Mouse (Mus musculus) MEL (cell line): ENCODE data around the gene Gmppa. TPM values are rescaled to one million over a fixed set of nuclear protein-coding genes. Genes with fewer than 3 reads are reported as not detected.
A peak's percentile ranks its signal among the peaks of the same experiment; 100 is the strongest.

Source experiments
- DNase-seq: peaks from one replicate; pipeline ENCODE4 v3.0.0; 2011; ENCODE audit warnings: low read depth, low spot score
- H3K27ac ChIP-seq: 2 replicates; pipeline ENCODE4 v1.5.1; 2012; ENCODE audit warnings: low read depth, mild to moderate bottlenecking, control low read depth, low read length, moderate library complexity; ENCODE audit not compliant: control insufficient read depth
- H3K27me3 ChIP-seq, 2 experiments: fragments of 150-350 bp in 1 of 2; sonication (generic) in 1 of 2; 2 replicates each; pipeline ENCODE4 v1.6.1; 2012; ENCODE audit warnings: low read length in 2 of 2, mild to moderate bottlenecking in 2 of 2, improper control_type of control experiment in 1 of 2, moderate library complexity in 1 of 2; ENCODE audit not compliant: insufficient read depth in 2 of 2, control insufficient read depth in 1 of 2
- H3K36me3 ChIP-seq, 2 experiments: 2 replicates each; pipeline ENCODE4 v1.6.1; 2012 to 2014; ENCODE audit warnings: low read length in 2 of 2, improper control_type of control experiment in 1 of 2, inconsistent platforms in 1 of 2, mild to moderate bottlenecking in 1 of 2; ENCODE audit not compliant: insufficient read depth in 2 of 2, control insufficient read depth in 1 of 2
- H3K4me1 ChIP-seq, 2 experiments: fragments of 150-350 bp in 1 of 2; sonication (generic) in 1 of 2; 2 replicates each; pipeline ENCODE4 v1.6.1; 2012; ENCODE audit warnings: low read length in 2 of 2, improper control_type of control experiment in 1 of 2, mild to moderate bottlenecking in 1 of 2; ENCODE audit not compliant: insufficient read depth in 2 of 2, control insufficient read depth in 1 of 2
- H3K4me3 ChIP-seq, 2 experiments: fragments of 150-350 bp in 1 of 2; sonication (generic) in 1 of 2; 2 replicates each; pipeline ENCODE4 v1.5.1; 2012; ENCODE audit warnings: low read depth in 2 of 2, low read length in 2 of 2, mild to moderate bottlenecking in 2 of 2, moderate library complexity in 2 of 2, control low read depth in 1 of 2, improper control_type of control experiment in 1 of 2; ENCODE audit not compliant: control insufficient read depth in 1 of 2, insufficient read depth in 1 of 2
- H3K79me2 ChIP-seq: 2 replicates; pipeline ENCODE4 v1.6.1; 2012; ENCODE audit warnings: mild to moderate bottlenecking, low read length, moderate library complexity; ENCODE audit not compliant: control insufficient read depth, poor library complexity, insufficient read depth
- H3K9ac ChIP-seq: 2 replicates; pipeline ENCODE4 v1.6.1; 2012; ENCODE audit warnings: low read depth, mild to moderate bottlenecking, control low read depth, low read length, moderate library complexity; ENCODE audit not compliant: control insufficient read depth, poor library complexity, severe bottlenecking
- H3K9me3 ChIP-seq: fragments of 150-350 bp; sonication (generic); replicated peaks from 2 replicates; pipeline ENCODE4 v1.6.1; 2012; ENCODE audit warnings: mild to moderate bottlenecking, low read length, improper control_type of control experiment, moderate library complexity; ENCODE audit not compliant: insufficient read depth
- CHD1 ChIP-seq: IDR thresholded peaks from 2 replicates; pipeline ENCODE4 v1.6.1; 2012; ENCODE audit warnings: low read depth, mild to moderate bottlenecking, inconsistent platforms, low read length, improper control_type of control experiment
- CHD2 ChIP-seq: IDR thresholded peaks from 2 replicates; pipeline ENCODE4 v1.6.1; 2011; ENCODE audit warnings: low read length, improper control_type of control experiment
- ELF1 ChIP-seq: IDR thresholded peaks from 2 replicates; pipeline ENCODE4 v1.6.1; 2014; ENCODE audit warnings: low read depth, mild to moderate bottlenecking, inconsistent platforms, low read length, improper control_type of control experiment, moderate library complexity
- ETS1 ChIP-seq: IDR thresholded peaks from 2 replicates; pipeline ENCODE4 v1.6.1; 2012; ENCODE audit warnings: low read depth, mild to moderate bottlenecking, inconsistent platforms, low read length, improper control_type of control experiment, moderate library complexity
- HCFC1 ChIP-seq: IDR thresholded peaks from 2 replicates; pipeline ENCODE4 v1.6.1; 2012; ENCODE audit warnings: low read depth, mild to moderate bottlenecking, inconsistent platforms, low read length, improper control_type of control experiment, moderate library complexity
- JUND ChIP-seq: IDR thresholded peaks from 2 replicates; pipeline ENCODE4 v1.6.1; 2011; ENCODE audit warnings: low read depth, mild to moderate bottlenecking, improper control_type of control experiment, low read length
- KAT2A ChIP-seq: conservative IDR thresholded peaks from 2 replicates; pipeline ENCODE4 v1.6.1; 2012; ENCODE audit warnings: low read depth, low read length, improper control_type of control experiment, inconsistent platforms
- MAFK ChIP-seq: IDR thresholded peaks from 2 replicates; pipeline ENCODE4 v1.6.1; 2011; ENCODE audit warnings: low read depth, mild to moderate bottlenecking, low read length, improper control_type of control experiment, borderline replicate concordance
- MAX ChIP-seq: IDR thresholded peaks from 2 replicates; pipeline ENCODE4 v1.6.1; 2011; ENCODE audit warnings: low read length, improper control_type of control experiment
- MAZ ChIP-seq: IDR thresholded peaks from 2 replicates; pipeline ENCODE4 v1.6.1; 2012; ENCODE audit warnings: low read depth, mild to moderate bottlenecking, inconsistent platforms, low read length, improper control_type of control experiment
- MXI1 ChIP-seq: IDR thresholded peaks from 2 replicates; pipeline ENCODE4 v1.6.1; 2011; ENCODE audit warnings: mild to moderate bottlenecking, low read depth, low read length, improper control_type of control experiment
- MYC ChIP-seq: IDR thresholded peaks from 2 replicates; pipeline ENCODE4 v1.6.1; 2011; ENCODE audit warnings: low read depth, mild to moderate bottlenecking, low read length, improper control_type of control experiment, moderate library complexity
- NELFE ChIP-seq: IDR thresholded peaks from 2 replicates; pipeline ENCODE4 v1.6.1; 2011; ENCODE audit warnings: low read depth, low read length, improper control_type of control experiment
- NRF1 ChIP-seq: IDR thresholded peaks from 2 replicates; pipeline ENCODE4 v1.6.1; 2014; ENCODE audit warnings: low read depth, mild to moderate bottlenecking, inconsistent platforms, low read length, improper control_type of control experiment, moderate library complexity; ENCODE audit not compliant: poor library complexity, insufficient read depth, severe bottlenecking
- POLR2A ChIP-seq, 2 experiments: IDR thresholded peaks; 2 replicates each; pipeline ENCODE4 v1.6.1; 2011 to 2012; ENCODE audit warnings: low read length in 2 of 2, mild to moderate bottlenecking in 2 of 2, control low read depth in 1 of 2, improper control_type of control experiment in 1 of 2, low read depth in 1 of 2, moderate library complexity in 1 of 2; ENCODE audit not compliant: control insufficient read depth in 1 of 2, insufficient read depth in 1 of 2, poor library complexity in 1 of 2
- POLR2AphosphoS2 ChIP-seq: IDR thresholded peaks from 2 replicates; pipeline ENCODE4 v1.6.1; 2011; ENCODE audit warnings: low read length, improper control_type of control experiment
- POLR2AphosphoS5 ChIP-seq: IDR thresholded peaks from 2 replicates; pipeline ENCODE4 v1.6.1; 2012; ENCODE audit warnings: low read depth, borderline replicate concordance, mild to moderate bottlenecking, inconsistent platforms, low read length, moderate library complexity, mixed read lengths
- SIN3A ChIP-seq: IDR thresholded peaks from 2 replicates; pipeline ENCODE4 v1.6.1; 2012; ENCODE audit warnings: low read length, improper control_type of control experiment, inconsistent platforms
- SMC3 ChIP-seq: IDR thresholded peaks from 2 replicates; pipeline ENCODE4 v1.6.1; 2011; ENCODE audit warnings: low read depth, low read length, improper control_type of control experiment
- TBP ChIP-seq: IDR thresholded peaks from 2 replicates; pipeline ENCODE4 v1.8.0; 2011; ENCODE audit warnings: low read depth, low read length, improper control_type of control experiment
- TCF12 ChIP-seq: IDR thresholded peaks from 2 replicates; pipeline ENCODE4 v1.6.1; 2014; ENCODE audit warnings: low read depth, mild to moderate bottlenecking, inconsistent platforms, low read length, improper control_type of control experiment, moderate library complexity
- UBTF ChIP-seq: IDR thresholded peaks from 2 replicates; pipeline ENCODE4 v1.6.1; 2012; ENCODE audit warnings: low read depth, mild to moderate bottlenecking, inconsistent platforms, low read length, improper control_type of control experiment, moderate library complexity, borderline replicate concordance; ENCODE audit not compliant: insufficient read depth
- USF1 ChIP-seq: IDR thresholded peaks from 2 replicates; pipeline ENCODE4 v1.6.1; 2014; ENCODE audit warnings: low read depth, mild to moderate bottlenecking, inconsistent platforms, low read length, improper control_type of control experiment, moderate library complexity
- ZMIZ1 ChIP-seq: IDR thresholded peaks from 2 replicates; pipeline ENCODE4 v1.6.1; 2012; ENCODE audit warnings: low read depth, mild to moderate bottlenecking, inconsistent platforms, low read length, improper control_type of control experiment, moderate library complexity
- ZNF384 ChIP-seq: IDR thresholded peaks from 2 replicates; pipeline ENCODE4 v1.6.1; 2012; ENCODE audit warnings: low read depth, mild to moderate bottlenecking, inconsistent platforms, low read length, improper control_type of control experiment
- polyA plus RNA-seq, 2 experiments: library from polyadenylated mRNA; stranded (reverse) in 1 of 2; unstranded in 1 of 2; fragments of >175 nt in 1 of 2; fragments of >200 nt in 1 of 2; gene quantifications; 2 replicates each; pipeline versions ENCODE4 v1.2.1 to v1.2.4; 2012; ENCODE audit warnings: low replicate concordance in 2 of 2, low read depth in 1 of 2; ENCODE audit not compliant: insufficient read length in 2 of 2, insufficient read depth in 1 of 2, missing spikeins in 1 of 2
- total RNA-seq: library from RNA; depleted of rRNA; stranded (reverse); fragments of 300-350 nt; gene quantifications from 2 replicates; pipeline ENCODE4 v1.2.3, GENCODE M21; 2012; rRNA removed

Gmppa gene
- 63.8 and 65.0 TPM in 2 replicates for total RNA-seq
- polyA plus RNA-seq: 100 to 1,000 TPM in 1 of 2 experiments, not detected in 1; 145 TPM

DNA sequence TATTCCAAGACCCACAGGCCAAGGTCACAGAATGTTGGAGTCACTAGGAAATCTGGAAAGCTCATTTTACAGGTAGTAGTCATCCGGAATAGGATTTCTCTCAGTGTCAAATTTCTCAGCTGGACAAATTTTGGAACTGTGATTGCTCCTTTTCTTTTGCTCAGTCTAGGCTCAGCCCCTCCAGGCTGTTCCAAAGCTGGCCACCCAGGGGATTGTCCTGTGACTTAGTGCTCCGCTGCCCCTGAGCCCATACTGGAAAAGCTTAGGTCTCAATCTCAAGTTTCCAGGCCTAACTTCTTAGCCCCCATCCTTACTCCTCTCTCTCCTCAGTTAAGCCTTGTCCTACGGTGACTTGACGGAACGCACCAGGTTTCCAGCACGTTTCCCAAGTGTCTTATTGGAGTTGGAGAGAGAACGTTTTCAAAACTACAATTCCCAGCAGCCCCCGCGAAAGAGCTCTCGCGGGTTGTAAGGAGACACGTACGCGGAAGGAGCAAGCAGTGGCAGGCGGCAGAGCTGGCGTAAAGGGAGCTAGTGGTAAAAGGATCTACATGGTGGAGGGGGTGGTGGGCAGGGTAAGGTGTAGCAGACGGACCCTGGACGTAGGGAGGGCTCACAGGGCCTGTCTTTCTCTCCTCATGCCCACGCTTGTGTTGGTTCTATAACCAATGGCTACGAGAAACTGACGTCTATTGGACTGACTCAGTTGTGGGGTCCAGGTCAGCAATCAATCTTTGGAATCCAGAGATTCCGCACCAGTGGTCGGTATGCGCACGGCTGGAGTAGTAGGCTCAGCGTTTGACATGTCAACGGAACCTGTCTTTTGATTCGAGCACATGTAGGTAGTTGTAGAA is at the start of gene Gmppa:
Gene Gmppa (plus strand): TSS at position 456 of the 854 bp plus-strand sequence.
- Histone ChIP-seq H3K9me3 (no peaks in the 10 kb centered on the region), H3K36me3 (peaks cover 0 to 5% of the 10 kb centered on the region in 2 experiments; a peak in 2 of 4 replicates), H3K9ac (peak within 1 kb of the TSS; percentile 86), H3K27ac (peak within 1 kb of the TSS; percentile 51), H3K4me1 (peaks cover 4 to 12% of the 10 kb centered on the region in 2 experiments; a peak in 3 of 4 replicates), H3K79me2 (no peaks in the 10 kb centered on the region; the same call in 1 of the 2 replicates), H3K4me3 (peak within 1 kb of the TSS; percentile 59 to 87), H3K27me3 (no peaks in the 10 kb centered on the region; a peak in 3 of 4 replicates)
- peak; percentile 93 for DNase-seq
- TF ChIP-seq MAZ: peak; percentile 68; the same call in 1 of the 2 replicates
- TF ChIP-seq ELF1: peak; percentile 100
- TF ChIP-seq JUND: no peak
- peak; percentile 97 for TF ChIP-seq SIN3A
- TF ChIP-seq TBP: peak; percentile 58
- 0 out of 2 replicates have a peak, but pooled peaks have one; percentile 38 for TF ChIP-seq POLR2AphosphoS5
- TF ChIP-seq MXI1: peak; percentile 92
- TF ChIP-seq MAX: 0 out of 2 replicates have a peak, but pooled peaks have one; percentile 42
- TF ChIP-seq MAFK: no peak
- peak; percentile 58; the same call in 1 of the 2 replicates for TF ChIP-seq ZMIZ1
- TF ChIP-seq TCF12: peak; percentile 79
- 0 out of 2 replicates have a peak, but pooled peaks have one; percentile 13 for TF ChIP-seq USF1
- TF ChIP-seq CHD2: peak; percentile 99
- TF ChIP-seq KAT2A: peak; percentile 92
- 0 out of 2 replicates have a peak, but pooled peaks have one; percentile 18 for TF ChIP-seq CHD1
- TF ChIP-seq SMC3: no peak
- TF ChIP-seq ZNF384: no peak
- TF ChIP-seq NRF1: no peak
- no peak for TF ChIP-seq UBTF
- TF ChIP-seq NELFE: peak; percentile 68
- TF ChIP-seq POLR2A (IDR thresholded peaks at IDR 0.05; ENCODE audit: control insufficient read depth in 1 of 2, insufficient read depth in 1 of 2, low read depth in 1 of 2, low read length in 2 of 2, poor library complexity in 1 of 2): peak; percentile 66 to 95; a peak in 3 of 4 replicates
- TF ChIP-seq ETS1: no peak
- peak; percentile 100 for TF ChIP-seq HCFC1
- TF ChIP-seq MYC: peak; percentile 55; the same call in 1 of the 2 replicates
- TF ChIP-seq POLR2AphosphoS2: peak; percentile 86
